ENCODE assay signal across 8 mouse cellular contexts in genomic region chr5:119671965-119672347, GRCm38 (mm10). TPM values are rescaled to one million over a fixed set of nuclear protein-coding genes. Genes with fewer than 3 reads are reported as not detected.
DNase-seq lines count a peak whose midpoint lies in the region; ATAC-seq and TF ChIP-seq lines count a peak whose summit lies in the region.

No protein-coding gene starts in this region.

- H3K4me1 ChIP-seq in kidney, adult 2 months (ENCODE audit: control insufficient read depth, insufficient read depth, low read length), result no peaks in the 10 kb centered on the region
- H3K4me1 ChIP-seq in cortical plate, adult 2 months (ENCODE audit: control insufficient read depth, insufficient read depth, low read length), result no peaks in the 10 kb centered on the region
- peaks cover 2% of the 10 kb centered on the region; the same call in 1 of the 2 replicates for H3K4me1 ChIP-seq in liver, embryonic 13.5 days (replicated peaks)

- peak overlapping the region; percentile 42; the same call in 1 of the 2 replicates for H3K27ac ChIP-seq in kidney, adult 2 months (ENCODE audit: insufficient read depth, low read depth, low read length)
- H3K27ac ChIP-seq in cortical plate, adult 2 months (ENCODE audit: insufficient read depth, low read length), result peak overlapping the region; percentile 42; the same call in 1 of the 2 replicates
- H3K27ac ChIP-seq in liver, embryonic 13.5 days, result peak overlapping the region; percentile 32; the same call in 1 of the 2 replicates

- no peak for TF ChIP-seq POLR2A in kidney, adult 2 months (IDR thresholded peaks at IDR 0.05; ENCODE audit: low read depth, low read length)
- no peak for TF ChIP-seq POLR2A in cortical plate, adult 2 months (IDR thresholded peaks at IDR 0.05; ENCODE audit: extremely low read depth, insufficient read depth, low read length)

- 2% methylated on average over 23 of the region's 23 CpGs for WGBS in kidney, adult 2 months
- WGBS in liver, embryonic 13.5 days (ENCODE audit: insufficient replicate concordance), result 2% methylated on average over 23 of the region's 23 CpGs

- DNase-seq in kidney, adult 2 months, result no peak
- no peak for DNase-seq in kidney, postnatal 14 days
- DNase-seq in heart, postnatal 36 days, result peak; percentile 43 to 54
- no peak for DNase-seq in liver, embryonic 13.5 days
- DNase-seq in yolk sac, embryonic 10.5 days (ENCODE audit: low spot score), result peak; percentile 50
- DNase-seq in cerebellum, postnatal 36 days, result no peak

- H3K9me3 ChIP-seq in liver, embryonic 13.5 days (replicated peaks), result no peaks in the 10 kb centered on the region

- H3K4me3 ChIP-seq in kidney, adult 2 months (ENCODE audit: insufficient read depth, low read depth, low read length), result peak overlapping the region; percentile 65
- H3K4me3 ChIP-seq in cortical plate, adult 2 months (ENCODE audit: insufficient read depth, low read length), result peak overlapping the region; percentile 27
- H3K4me3 ChIP-seq in liver, embryonic 13.5 days (replicated peaks), result peak overlapping the region; percentile 55

- peaks cover 3% of the 10 kb centered on the region; the same call in 1 of the 2 replicates for H3K27me3 ChIP-seq in kidney, adult 2 months (replicated peaks; ENCODE audit: control insufficient read depth, insufficient read depth, low read length)
- peaks cover 96% of the 10 kb centered on the region for H3K27me3 ChIP-seq in liver, embryonic 13.5 days

- no peaks in the 10 kb centered on the region for H3K36me3 ChIP-seq in kidney, adult 2 months (ENCODE audit: control insufficient read depth, insufficient read depth, low read length)
- H3K36me3 ChIP-seq in liver, embryonic 13.5 days, result no peaks in the 10 kb centered on the region

- TF ChIP-seq CTCF in kidney, adult 2 months (conservative IDR thresholded peaks at IDR 0.05; ENCODE audit: insufficient read depth, insufficient read length, low read depth, low read length), result no peak
- no peak for TF ChIP-seq CTCF in cortical plate, adult 2 months (IDR thresholded peaks at IDR 0.05; ENCODE audit: extremely low read depth, insufficient read depth, low read length)

- ATAC-seq in liver, embryonic 13.5 days (ENCODE audit: low read depth), result no peak
- ATAC-seq in inflammation-experienced regulatory T-cells, adult 6 months, result no peak

- H3K9ac ChIP-seq in liver, embryonic 13.5 days, result peak overlapping the region; percentile 66

- intact Hi-C loops in heart, postnatal 36 days (cut with DNase I), result loop anchor here (2.0 to 5.0 kb wide), 3 partner anchors 270 to 720 kb away; no protein-coding TSS in a partner anchor

- peak overlapping the region; percentile 60 for H3K4me2 ChIP-seq in liver, embryonic 13.5 days

RNA-seq across cellular contexts. Expression of gene Tbx3, which starts 1.5 kb away (rescaled TPM):
- 6.9 and 12.2 TPM in 2 replicates for polyA plus RNA-seq in kidney, adult 2 months (2012; rRNA removed)
- polyA plus RNA-seq in cortical plate, adult 2 months (2012; rRNA removed), result 1.8 and 1.9 TPM in 2 replicates
- total RNA-seq in heart, postnatal 36 days (2021), result 10 to 100 TPM; 10.5 to 11.5 TPM
- 4.1 and 6.1 TPM in 2 replicates for polyA plus RNA-seq in liver, embryonic 13.5 days (2015; fragmentation: Nextera tagmentation; extraction: Ambion mirVana)
- polyA plus RNA-seq in inflammation-experienced regulatory T-cells, adult 6 months (2017; shearing (Covaris generic)), result under 1 TPM in 1 of 3 experiments, not detected in 2; 0.56 TPM

Comparison
In these comparisons a context has a peak if more than half of its experiments do, and no peak if none do; other contexts are left out.
1. DNase-seq: peak in heart, postnatal 36 days (2 of 2) and yolk sac, embryonic 10.5 days (single experiment); none in kidney, adult 2 months (single experiment), kidney, postnatal 14 days (single experiment), liver, embryonic 13.5 days (single experiment) and cerebellum, postnatal 36 days (0 of 2).
2. Peak in every context shown above with its lines, with median percentiles within 50 percentile points of each other: H3K27ac ChIP-seq and H3K4me3 ChIP-seq.